Mouse (Mus musculus) forebrain, postnatal 0 days (tissue): ENCODE data around the gene Cd6. TPM values are rescaled to one million over a fixed set of nuclear protein-coding genes. Genes with fewer than 3 reads are reported as not detected.

ENCODE experiments used
- ATAC-seq: fragments of 200-750 bp; cut with Nextera tagmentation; 2 replicates; pipeline ENCODE4 v1.8.0; 2017; ENCODE audit warnings: mild to moderate bottlenecking, moderate library complexity
- DNase-seq: peaks from one replicate; pipeline ENCODE4 v3.0.0-alpha.2; 2015
- H3K27ac ChIP-seq: fragments of 300-500 bp; sonication (generic); 2 replicates; pipeline ENCODE4 v1.5.1; 2014; ENCODE audit warnings: low read depth, mild to moderate bottlenecking, antibody characterized with exemption, low read length, moderate library complexity, mixed read lengths
- H3K27me3 ChIP-seq: fragments of 300-500 bp; sonication (generic); 2 replicates; pipeline ENCODE4 v1.6.1; 2014; ENCODE audit warnings: mild to moderate bottlenecking, low read length, mixed read lengths; ENCODE audit not compliant: insufficient read depth
- H3K36me3 ChIP-seq: fragments of 300-500 bp; sonication (generic); 2 replicates; pipeline ENCODE4 v1.6.1; 2014; ENCODE audit warnings: mild to moderate bottlenecking, moderate library complexity; ENCODE audit not compliant: insufficient read depth
- H3K4me1 ChIP-seq: fragments of 300-500 bp; sonication (generic); 2 replicates; pipeline ENCODE4 v1.6.1; 2014; ENCODE audit warnings: antibody characterized with exemption; ENCODE audit not compliant: insufficient read depth
- H3K4me2 ChIP-seq: fragments of 300-500 bp; sonication (generic); 2 replicates; pipeline ENCODE4 v1.6.1; 2014; ENCODE audit warnings: low read depth, mild to moderate bottlenecking, moderate library complexity
- H3K4me3 ChIP-seq: fragments of 300-500 bp; sonication (generic); 2 replicates; pipeline ENCODE4 v1.5.1; 2014; ENCODE audit warnings: low read depth, low read length, mixed read lengths
- H3K9ac ChIP-seq: fragments of 300-500 bp; sonication (generic); 2 replicates; pipeline ENCODE4 v1.6.1; 2014; ENCODE audit warnings: mild to moderate bottlenecking
- H3K9me3 ChIP-seq: fragments of 300-500 bp; sonication (generic); 2 replicates; pipeline ENCODE4 v1.6.1; 2016; ENCODE audit warnings: low read length
- CTCF ChIP-seq: sonication (generic); IDR thresholded peaks from 2 replicates; pipeline ENCODE4 v1.5.1; 2016; ENCODE audit warnings: antibody characterized with exemption, control low read depth, low read depth
- WGBS: fragments of 180-500 bp; shearing (Covaris S2); extraction: QIAGEN DNeasy Blood & Tissue Kit; methylation state at CpG from one replicate; pipeline ENCODE4 v1.1.7; 2014; 5-methylcytosine and 5-hydroxymethylcytosine counted together
- polyA plus RNA-seq: library from polyadenylated mRNA; unstranded; fragments of >200 nt; fragmentation: Nextera tagmentation; extraction: Ambion mirVana; gene quantifications from 2 replicates; pipeline ENCODE4 v1.2.1, GENCODE M21; 2015
- total RNA-seq: library from RNA; depleted of rRNA; stranded (reverse); fragments of >200 nt; gene quantifications from 2 replicates; pipeline ENCODE4 v1.2.3, GENCODE M21; 2014

The Cd6 gene
- total and polyA plus RNA-seq, 2 experiments from 2014 or later = 0.05 TPM; not detected in 1

- no peaks in the 10 kb centered on the region for H3K36me3 ChIP-seq
- H3K27me3 ChIP-seq = no peaks in the 10 kb centered on the region
- H3K4me1 ChIP-seq = no peaks in the 10 kb centered on the region
- ATAC-seq = no peak
- no peak overlapping the region for H3K4me2 ChIP-seq
- 63% methylated on average over 6 of the region's 6 CpGs for WGBS
- H3K27ac ChIP-seq = no peak overlapping the region
- no peak for TF ChIP-seq CTCF
- H3K4me3 ChIP-seq = no peak overlapping the region
- H3K9me3 ChIP-seq = no peaks in the 10 kb centered on the region
- no peak for DNase-seq
- H3K9ac ChIP-seq = no peak overlapping the region
These were observed 61.0 kb downstream of the Cd6 start for GRCm38 (mm10) chr19:10768694-10769428.

- Histone ChIP-seq H3K27me3 (no peaks in the 10 kb centered on the region), H3K27ac (no peak overlapping the region), H3K4me2 (no peak overlapping the region), H3K4me1 (no peaks in the 10 kb centered on the region), H3K9me3 (no peaks in the 10 kb centered on the region), H3K4me3 (no peak overlapping the region), H3K36me3 (no peaks in the 10 kb centered on the region), H3K9ac (no peak overlapping the region)
- DNase-seq = no peak
- WGBS = 83% methylated on average over 10 of the region's 10 CpGs
- no peak; the same call in 1 of the 2 replicates for ATAC-seq
- TF ChIP-seq CTCF = no peak
These were observed 62.2 kb downstream of the Cd6 start for GRCm38 (mm10) chr19:10767631-10768030.

DNA sequence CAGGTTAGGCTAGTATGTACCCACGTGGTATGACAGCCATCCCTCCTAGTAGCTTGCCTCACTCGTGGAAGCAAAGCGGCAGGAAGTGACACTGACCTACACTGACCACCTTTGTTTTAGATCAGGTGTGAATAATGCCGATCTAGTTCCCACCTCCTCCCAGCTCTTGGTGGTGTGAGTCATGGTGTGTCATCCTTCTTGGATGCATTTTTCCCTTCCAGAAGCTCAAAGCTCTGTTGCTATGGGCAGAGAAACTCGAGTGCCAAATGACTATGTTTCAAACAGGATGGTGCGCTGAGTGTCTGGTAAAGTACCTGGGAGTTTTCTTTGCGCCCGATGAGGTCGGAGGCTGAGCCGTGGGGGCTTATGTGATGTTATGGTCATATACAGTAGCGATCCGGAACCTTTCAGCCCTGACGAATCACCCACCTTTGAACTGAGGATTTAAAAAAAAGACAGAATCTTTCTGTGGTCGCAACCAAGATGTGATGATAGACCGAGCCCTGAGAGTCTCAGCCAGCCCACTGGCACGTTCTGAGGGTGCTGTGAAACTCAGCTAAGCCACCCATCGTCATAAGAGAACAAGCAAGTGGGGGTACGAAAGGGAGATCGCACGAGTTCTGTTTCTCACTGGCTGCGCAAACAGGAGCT, 66.4 kb downstream of the Cd6 start:
- Histone ChIP-seq H3K36me3 (no peaks in the 10 kb centered on the region), H3K4me3 (no peak overlapping the region), H3K27me3 (no peaks in the 10 kb centered on the region), H3K27ac (no peak overlapping the region), H3K4me1 (no peaks in the 10 kb centered on the region), H3K9me3 (no peaks in the 10 kb centered on the region), H3K4me2 (no peak overlapping the region), H3K9ac (no peak overlapping the region)
- no peak for ATAC-seq
- TF ChIP-seq CTCF = no peak
- 80% methylated on average over 21 of the region's 21 CpGs for WGBS
- DNase-seq = no peak

GRCm38 (mm10) chr19:10762468-10762867, 67.4 kb downstream of the Cd6 start:
- Histone ChIP-seq H3K4me1 (no peaks in the 10 kb centered on the region), H3K4me3 (no peak overlapping the region), H3K4me2 (no peak overlapping the region), H3K9me3 (no peaks in the 10 kb centered on the region), H3K27me3 (no peaks in the 10 kb centered on the region), H3K36me3 (no peaks in the 10 kb centered on the region), H3K27ac (no peak overlapping the region), H3K9ac (no peak overlapping the region)
- WGBS = 79% methylated on average over 6 of the region's 6 CpGs
- DNase-seq (no peak), ATAC-seq (no peak)
- no peak for TF ChIP-seq CTCF

DNA sequence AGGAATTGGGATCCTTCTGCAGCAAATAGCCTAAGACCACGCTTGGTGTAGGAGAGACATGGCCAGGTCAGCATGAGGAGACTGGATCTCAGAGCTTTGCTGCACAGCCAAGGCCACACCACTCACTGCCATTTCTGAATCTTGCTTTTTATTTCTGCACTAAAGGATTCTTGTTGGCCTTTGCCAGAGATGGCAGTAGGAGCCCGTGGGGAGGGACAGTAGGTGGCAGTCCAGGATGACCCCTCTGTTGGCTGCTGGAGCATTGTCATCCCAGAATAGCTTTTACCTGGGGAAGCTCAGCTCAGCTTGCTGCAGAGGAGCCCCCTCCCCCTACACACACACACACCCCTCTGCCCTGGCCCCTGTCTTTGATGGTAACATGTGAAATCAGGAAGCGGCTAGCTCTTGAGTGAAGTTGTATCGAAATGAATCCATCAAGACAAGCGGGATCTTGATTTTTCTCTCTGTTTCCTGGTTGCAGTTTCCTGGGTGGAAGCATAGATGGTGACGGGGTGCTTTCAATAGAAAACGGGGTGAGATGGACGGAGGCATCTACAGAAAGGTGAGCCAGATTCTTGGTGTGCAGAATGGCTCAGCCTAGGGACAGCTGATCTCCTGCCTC, 68.0 kb downstream of the Cd6 start:
- DNase-seq (no peak), ATAC-seq (no peak)
- Histone ChIP-seq H3K27ac (no peak overlapping the region), H3K4me3 (no peak overlapping the region), H3K9me3 (no peaks in the 10 kb centered on the region), H3K36me3 (no peaks in the 10 kb centered on the region), H3K4me2 (no peak overlapping the region), H3K4me1 (no peaks in the 10 kb centered on the region), H3K9ac (no peak overlapping the region), H3K27me3 (no peaks in the 10 kb centered on the region)
- WGBS = 88% methylated on average over 8 of the region's 8 CpGs
- no peak for TF ChIP-seq CTCF

DNA sequence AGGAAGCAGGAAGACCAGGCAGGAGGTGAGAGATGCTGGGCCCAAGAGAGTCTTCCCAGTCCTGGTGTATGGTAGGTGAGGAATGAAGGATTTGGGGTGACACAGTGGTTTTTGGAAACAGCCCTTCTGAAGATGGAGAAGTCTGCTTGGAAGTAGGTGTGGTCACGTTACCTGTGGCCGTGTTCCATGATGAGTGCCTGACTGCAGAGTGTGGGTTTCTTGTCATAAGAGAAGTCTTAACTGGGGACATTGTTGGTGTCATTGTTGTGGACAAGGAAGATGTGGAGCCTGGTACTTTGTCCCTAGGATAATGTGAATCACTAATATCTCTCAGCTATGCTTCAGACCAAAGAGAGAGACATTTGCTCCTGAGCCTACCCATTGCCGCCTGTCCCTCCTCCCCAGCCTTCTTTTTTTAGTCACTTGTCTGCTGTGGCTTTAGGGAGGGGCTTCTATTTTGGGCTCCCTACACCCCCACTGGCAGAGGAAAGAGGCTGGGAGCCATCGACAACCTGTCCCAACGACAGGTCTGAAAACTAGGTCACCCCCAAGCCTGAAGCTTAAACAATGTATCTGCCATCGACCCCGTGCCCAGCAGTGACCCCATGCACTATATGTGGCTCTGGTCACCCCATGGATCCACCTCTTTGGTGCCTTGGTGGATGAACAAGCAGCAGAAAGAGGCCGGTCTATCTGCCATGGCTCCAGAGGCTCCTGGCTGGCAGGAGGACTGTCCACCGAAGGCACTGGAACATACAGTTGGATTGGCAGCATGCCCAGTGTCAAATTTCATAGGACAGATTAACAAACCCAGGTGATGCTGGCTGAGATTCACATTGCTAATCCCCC, 69.7 kb downstream of the Cd6 start:
- 82% methylated on average over 9 of the region's 9 CpGs for WGBS
- Histone ChIP-seq H3K9me3 (no peaks in the 10 kb centered on the region), H3K27me3 (no peaks in the 10 kb centered on the region), H3K4me1 (no peaks in the 10 kb centered on the region), H3K27ac (no peak overlapping the region), H3K4me2 (no peak overlapping the region), H3K36me3 (no peaks in the 10 kb centered on the region), H3K9ac (no peak overlapping the region), H3K4me3 (no peak overlapping the region)
- DNase-seq = no peak
- ATAC-seq = no peak
- no peak for TF ChIP-seq CTCF
